Mouse (Mus musculus): ENCODE data around the gene 1700025G04Rik.
"Not testable (repeated sequence)": the region's sequence is repeated elsewhere in the genome, so short reads cannot be mapped to it uniquely, and the experiment has no call there.

1700025G04Rik gene

DNA sequence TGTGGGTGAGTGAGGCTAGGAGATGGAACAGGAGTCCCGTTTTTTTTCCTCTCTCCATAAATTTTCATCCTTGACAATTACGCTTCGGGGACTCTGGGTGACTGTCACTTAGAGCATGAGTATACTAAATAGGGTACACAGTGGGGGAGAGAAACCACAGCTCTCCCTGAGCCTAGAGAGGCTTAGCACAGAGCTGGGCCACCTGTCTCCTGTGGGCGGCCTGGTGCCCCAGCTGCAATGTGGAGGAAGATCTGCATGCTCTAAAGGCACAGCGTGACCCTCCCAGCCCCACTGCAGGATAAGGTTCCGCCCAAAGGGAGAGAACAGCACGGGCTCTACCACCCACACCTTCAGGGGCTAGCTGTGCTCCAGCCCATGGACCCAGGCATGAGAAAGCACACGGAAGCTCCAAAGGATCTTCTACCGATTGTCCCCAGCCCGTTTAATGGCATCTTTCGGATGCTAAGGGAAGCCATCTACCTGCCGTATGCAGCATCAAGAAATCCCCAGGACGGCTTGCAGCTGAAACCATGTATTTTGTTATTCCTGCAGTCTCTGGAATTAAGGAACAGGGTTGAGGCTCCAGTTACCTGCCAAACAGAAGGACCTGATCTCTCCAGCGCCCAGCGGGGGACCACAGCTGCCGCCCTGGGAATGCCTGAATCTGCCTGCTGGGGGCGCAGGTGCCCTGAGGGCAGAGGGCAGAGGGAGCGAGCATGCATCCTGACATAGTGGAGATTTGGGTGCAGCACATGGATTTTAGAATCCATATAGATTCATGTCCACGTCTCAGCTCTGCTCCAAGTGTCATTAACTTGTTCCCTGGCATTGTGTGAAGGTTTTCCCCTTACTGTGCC lies 243.8 kb downstream of the 1700025G04Rik start:
- peak in 1 of 2 experiments; percentile 10 for DNase-seq

GRCm38 (mm10) chr1:151845252-151845832 lies 244.6 kb downstream of the 1700025G04Rik start:
- no peak for DNase-seq

GRCm38 (mm10) chr1:151840345-151840744 lies 249.6 kb downstream of the 1700025G04Rik start:
- not testable (repeated sequence) for DNase-seq

DNA sequence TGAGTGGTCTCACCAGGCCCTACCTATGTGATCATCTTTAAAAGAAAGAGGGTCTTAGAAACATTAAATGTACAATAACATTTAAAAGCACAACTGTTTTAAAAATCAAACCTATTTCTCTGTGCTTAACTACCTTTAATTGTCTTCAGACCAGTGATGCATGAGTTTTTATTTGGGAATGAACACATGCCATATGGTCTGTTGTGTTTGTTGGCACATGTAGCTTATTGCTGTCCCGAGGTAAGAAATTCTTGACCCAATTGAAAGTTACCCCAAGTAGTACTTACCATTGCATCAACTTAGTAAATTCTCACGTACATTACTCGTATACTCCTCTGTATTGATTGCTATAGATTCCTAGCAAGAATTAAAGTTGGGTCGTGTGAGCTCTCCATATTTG lies 254.7 kb downstream of the 1700025G04Rik start:
- DNase-seq: no peak

DNA sequence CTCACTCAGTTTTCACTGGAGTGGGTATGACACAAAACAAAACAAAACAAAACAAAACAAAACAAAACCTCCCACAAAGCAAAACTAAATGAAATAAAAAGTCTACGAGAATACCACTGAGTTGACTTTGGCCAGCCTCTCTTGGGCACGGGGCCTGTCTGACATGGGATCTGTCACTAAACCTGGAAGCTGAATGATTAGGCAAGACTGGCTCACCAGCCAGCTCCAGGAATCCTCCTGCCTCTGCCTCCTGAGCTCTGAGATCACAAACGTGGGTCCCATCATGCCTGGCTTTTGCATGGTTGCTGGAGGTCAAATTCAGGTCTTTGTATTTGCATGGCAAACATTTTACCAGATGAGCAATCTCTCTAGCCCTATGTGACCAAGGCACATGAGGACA lies 258.1 kb downstream of the 1700025G04Rik start:
- no peak for DNase-seq

GRCm38 (mm10) chr1:151825065-151825464 lies 264.9 kb downstream of the 1700025G04Rik start:
- no peak for DNase-seq

DNA sequence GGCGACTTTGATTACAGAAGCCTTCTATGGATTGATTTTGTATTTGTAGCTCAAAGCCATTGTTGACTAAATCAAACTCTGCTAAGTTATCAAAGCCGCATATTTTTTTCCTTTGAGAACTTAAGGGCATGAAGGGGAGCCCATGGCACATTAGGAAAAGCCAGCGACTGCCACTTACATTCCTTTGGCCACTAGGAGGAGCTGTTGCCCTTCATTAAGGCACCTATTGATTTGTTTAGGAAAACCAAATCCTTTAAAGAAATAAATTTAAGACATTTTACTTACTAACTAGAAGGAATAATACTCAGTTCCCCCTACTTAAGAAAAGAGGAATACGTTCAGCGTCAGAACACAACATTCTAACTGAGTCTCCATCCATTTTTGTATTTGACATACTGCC lies 269.5 kb downstream of the 1700025G04Rik start:
- DNase-seq: peak; percentile 23 to 35

DNA sequence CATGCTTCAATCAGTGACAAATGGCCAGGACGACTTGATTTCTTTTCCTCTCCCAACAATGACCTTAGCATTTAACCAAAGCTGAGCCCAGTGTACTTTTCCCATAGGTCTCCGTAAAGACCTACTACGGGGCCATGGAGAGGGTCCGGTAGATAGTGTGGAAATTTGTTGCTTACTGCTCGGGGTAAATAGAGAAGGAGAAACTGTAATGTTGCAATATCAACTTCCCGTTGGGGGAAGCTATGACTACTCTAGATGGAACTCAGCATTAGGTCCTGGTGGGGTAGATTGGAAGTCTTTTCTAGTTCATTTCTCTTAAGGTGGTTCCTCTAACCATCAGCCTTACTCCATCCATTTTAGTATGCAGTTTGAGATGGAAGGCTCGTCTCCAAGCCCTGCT lies 270.7 kb downstream of the 1700025G04Rik start:
- no peak for DNase-seq

DNA sequence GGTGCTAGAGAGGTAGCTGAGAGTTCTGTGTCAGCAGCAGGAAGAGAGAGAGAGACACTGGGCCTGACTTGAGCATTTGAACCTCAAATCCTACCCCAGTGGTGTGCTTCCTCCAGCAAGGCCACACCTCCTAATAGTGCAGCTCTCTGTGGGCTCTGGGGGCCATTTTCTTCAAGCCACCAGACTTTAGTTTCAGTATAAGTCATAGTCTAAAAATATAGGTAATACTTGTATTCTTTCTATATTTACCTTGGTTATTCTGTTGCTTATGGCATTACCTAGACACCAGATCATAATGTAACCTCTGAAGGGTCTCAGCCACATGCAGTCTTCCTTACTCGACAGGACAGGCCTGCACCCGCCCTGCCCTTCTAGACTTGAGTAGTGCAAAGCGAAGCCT lies 273.9 kb downstream of the 1700025G04Rik start:
- no peak for DNase-seq

DNA sequence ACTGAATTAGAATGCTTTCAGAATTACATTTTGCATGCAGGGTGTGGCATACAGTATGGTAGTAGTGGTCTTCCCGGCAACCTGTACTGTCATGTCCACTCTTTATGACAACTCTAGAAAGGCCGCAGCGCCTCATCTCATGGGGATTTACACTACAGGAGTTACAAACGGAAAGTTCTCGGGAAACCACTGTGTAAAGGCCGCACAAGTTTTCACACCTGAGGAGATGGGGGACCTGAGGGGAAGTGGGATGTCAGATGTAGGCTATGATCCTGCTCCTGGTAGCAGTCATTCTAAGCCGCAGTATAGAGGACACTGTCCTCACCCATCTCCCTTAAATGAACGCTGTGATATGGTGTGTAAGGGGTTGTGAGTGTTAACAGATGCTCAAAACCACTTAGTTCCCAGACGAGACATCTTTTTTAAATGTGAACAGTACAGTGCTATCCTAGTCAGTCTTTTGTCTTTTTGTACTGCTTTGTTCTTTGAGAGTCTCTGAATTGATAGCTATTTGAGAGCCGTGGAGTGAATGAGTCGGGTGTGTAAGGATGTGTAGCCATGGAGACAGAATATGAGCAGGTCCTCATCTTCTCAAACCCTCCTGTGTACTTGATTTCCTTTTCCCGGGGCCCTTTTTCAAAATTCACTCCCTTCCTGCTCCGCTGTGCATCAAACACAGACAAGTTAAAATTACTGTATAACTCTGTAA lies 277.8 kb downstream of the 1700025G04Rik start:
- no peak for DNase-seq

DNA sequence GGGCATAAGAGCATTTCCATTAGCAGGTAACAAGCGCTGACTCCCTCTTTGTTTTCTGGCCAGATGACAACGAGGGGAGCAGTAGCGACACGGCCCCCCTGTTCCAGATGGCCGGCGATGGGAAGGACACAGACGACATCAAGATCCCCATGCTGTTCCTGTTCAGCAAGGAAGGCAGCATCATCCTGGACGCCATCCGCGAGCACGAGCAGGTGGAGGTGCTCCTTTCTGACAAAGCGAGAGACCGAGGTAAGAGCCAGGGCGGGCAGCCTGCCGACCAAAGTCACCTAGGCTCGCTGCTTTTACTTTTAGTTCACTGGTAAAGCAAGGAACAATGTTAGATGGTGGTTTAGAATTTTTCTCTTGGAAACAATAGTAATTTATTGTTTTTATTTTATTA lies 278.5 kb downstream of the 1700025G04Rik start:
- no peak for DNase-seq

GRCm38 (mm10) chr1:151810628-151811421 lies 279.1 kb downstream of the 1700025G04Rik start:
- DNase-seq: no peak

GRCm38 (mm10) chr1:151807286-151807685 lies 282.6 kb downstream of the 1700025G04Rik start:
- DNase-seq: no peak

DNA sequence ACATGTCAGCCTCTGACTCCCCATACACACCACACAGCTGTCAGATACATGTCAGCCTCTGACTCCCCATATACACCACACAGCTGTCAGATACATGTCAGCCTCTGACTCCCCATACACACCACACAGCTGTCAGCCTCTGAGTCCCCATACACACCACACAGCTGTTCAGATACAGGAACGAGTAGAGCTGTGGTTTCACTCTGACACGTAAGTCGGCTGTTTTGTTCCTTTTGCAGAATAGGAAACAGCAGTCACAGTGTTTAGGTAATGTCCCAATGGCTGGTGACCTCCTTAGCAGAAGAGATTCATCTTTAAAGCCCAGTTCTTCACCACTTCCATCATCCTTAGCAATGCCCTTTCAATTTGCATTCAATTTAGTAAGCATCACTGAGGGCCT lies 287.1 kb downstream of the 1700025G04Rik start:
- DNase-seq: not testable (repeated sequence)

Measured in thymus, postnatal 36 days (tissue).